Mouse (Mus musculus) heart, adult 9 months (tissue): ENCODE measurements around the gene Fam133b.
"Not testable (repeated sequence)": the region's sequence is repeated elsewhere in the genome, so short reads cannot be mapped to it uniquely, and the experiment has no call there.

Source experiments
- DNase-seq, 2 experiments: peaks; one replicate each; pipeline ENCODE4 v3.0.0; 2022; ENCODE audit warnings: low spot score in 2 of 2

Fam133b gene

DNA sequence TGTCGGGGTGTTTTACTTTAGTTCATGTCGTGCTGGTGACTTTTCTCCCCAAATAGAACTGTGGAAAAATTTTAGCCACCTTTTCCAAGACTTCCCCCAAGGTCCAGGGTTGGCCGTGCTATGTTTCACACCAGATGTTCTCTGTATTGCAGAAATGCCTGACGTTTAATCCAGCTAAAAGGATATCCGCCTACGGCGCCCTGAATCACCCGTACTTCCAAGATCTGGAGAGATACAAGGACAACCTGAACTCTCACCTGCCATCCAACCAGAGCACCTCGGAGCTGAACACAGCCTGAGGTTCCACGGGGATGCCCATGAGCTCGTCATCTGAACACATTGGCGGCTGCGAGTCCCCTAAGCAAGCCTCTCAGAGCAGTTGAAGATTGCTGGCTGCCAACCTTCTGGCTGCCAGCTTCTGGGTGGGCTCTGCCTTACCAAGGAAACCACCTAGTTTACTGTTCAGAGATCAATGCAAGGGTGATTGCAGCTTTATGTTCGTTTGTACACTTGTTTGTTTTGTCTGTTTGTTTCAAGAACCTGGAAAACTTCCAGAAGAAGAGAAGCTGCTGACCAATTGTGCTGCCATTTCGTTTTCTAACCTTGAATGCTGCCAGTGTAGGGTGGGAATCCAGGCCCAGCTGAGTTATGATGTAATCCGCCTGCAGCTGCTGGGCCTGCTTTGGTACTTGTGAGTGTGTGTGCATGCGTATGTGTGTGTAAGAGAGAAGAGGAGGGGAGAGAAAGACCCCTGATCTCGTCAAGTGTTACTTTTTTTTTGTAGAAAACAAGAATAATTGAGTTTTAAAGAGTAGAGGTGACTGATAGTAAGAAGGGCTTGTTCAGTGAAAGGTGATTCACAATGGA lies 22.9 kb upstream of the Fam133b start:
- no peak for DNase-seq

GRCm38 (mm10) chr5:3521741-3522140 lies 21.9 kb upstream of the Fam133b start:
- DNase-seq: no peak

GRCm38 (mm10) chr5:3522826-3523225 lies 20.8 kb upstream of the Fam133b start:
- no peak for DNase-seq

- DNase-seq: no peak
These were observed 16.5 kb upstream of the Fam133b start for GRCm38 (mm10) chr5:3527041-3527691.

GRCm38 (mm10) chr5:3529585-3530189 lies 13.9 kb upstream of the Fam133b start:
- DNase-seq: no peak

DNA sequence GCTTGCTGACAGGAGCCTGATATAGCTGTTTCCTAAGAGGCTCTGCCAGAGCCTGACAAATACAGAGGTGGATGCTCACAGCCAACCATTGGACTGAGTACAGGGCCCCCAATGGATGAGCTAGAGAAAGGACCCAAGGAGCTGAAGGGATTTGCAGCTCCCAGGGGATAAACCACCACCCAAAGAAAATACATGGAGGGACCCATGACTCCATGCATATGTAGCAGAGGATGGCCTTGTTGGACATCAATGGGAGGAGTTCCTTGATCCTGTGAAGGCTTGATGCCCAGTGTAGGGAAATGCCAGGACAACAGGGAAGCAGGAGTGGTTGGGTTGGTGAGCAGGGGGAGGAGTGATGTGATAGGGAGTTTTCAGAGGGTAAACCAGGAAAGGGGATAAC lies 11.6 kb upstream of the Fam133b start:
- DNase-seq: not testable (repeated sequence)

DNA sequence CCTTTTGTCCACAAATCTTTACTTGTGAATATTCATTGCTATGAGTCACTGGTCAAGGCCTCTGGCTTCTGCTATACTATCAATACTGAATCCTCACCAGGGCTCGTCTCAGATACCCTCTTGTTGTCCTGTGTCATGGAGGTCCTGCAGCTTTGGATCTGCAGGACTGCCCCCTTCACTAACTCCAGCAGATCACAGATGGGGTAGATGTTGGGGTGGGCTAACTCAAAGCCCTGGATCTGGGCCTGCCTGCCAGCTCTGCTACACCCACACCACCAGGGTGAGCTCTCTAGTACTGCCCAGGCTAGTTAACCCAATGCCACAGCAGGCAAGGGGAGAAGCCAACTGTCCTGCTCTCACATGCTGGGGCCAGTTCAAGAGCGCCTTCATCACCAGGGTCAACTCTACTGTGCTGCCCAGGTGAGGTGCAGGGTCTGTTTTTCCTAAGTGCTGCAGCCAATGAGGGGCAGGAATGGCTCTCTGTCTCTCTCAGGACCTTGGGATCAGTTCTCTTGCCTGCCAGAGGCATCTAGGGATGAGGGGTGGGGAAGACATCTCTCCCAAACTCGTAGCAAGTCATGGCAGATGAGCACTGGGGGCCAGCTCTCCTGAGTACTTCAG lies 6.9 kb upstream of the Fam133b start:
- no peak for DNase-seq

GRCm38 (mm10) chr5:3538505-3539472 lies 4.8 kb upstream of the Fam133b start:
- DNase-seq: no peak

- DNase-seq: no peak
These were observed 1.8 kb upstream of the Fam133b start for GRCm38 (mm10) chr5:3541871-3542270.

GRCm38 (mm10) chr5:3544480-3544769 lies 792 bp downstream of the Fam133b start:
- DNase-seq: no peak

DNA sequence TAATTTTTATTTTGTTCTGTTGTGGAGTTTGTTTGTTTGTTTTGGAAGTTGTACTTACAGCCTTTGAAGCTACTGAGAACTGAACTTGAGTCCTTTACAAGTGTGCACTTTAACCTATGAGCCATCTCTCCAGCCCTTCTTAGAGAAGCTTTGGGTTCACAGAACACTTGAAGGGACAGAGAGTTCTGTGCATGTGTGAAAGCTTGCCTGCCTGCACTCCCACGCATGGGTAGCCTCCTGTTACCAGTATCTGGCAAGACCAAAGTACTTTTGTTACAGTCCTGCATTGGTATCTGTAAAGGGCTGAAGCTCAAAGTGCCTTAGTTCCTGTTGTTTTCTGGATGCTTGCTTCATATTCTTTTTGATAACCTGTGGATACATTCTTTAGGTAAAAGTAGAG lies 2.6 kb downstream of the Fam133b start:
- no peak for DNase-seq

DNA sequence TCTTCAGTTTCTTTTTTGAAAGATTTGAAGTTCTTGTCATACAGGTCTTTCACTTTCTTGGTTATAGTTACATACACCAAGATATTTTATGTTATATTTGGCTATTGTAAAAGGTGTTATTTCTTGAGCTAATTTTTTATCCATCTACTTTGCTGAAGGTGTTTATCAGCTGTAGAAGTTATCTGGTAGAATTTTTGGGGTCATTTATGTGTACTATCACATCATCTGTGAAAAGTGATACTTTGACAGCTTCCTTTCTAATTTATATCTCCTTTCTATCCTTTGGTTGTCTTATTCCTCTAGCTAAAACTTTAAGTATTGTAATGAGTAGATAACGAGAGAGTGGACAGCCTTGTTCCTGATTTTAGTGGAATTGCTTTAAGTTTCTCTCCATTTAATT lies 7.8 kb downstream of the Fam133b start:
- no peak for DNase-seq

- DNase-seq: no peak
These were observed 10.6 kb downstream of the Fam133b start for GRCm38 (mm10) chr5:3554198-3554597.

GRCm38 (mm10) chr5:3571266-3571665 lies 27.6 kb downstream of the Fam133b start, which contains the start of gene 1700109H08Rik:
Gene 1700109H08Rik, plus strand, starts transcription at chr5:3571566.
- DNase-seq: no peak

- no peak for DNase-seq
These were observed 31.2 kb downstream of the Fam133b start for GRCm38 (mm10) chr5:3574825-3575224.

- no peak for DNase-seq
These were observed 34.3 kb downstream of the Fam133b start for GRCm38 (mm10) chr5:3577939-3578338.

DNA sequence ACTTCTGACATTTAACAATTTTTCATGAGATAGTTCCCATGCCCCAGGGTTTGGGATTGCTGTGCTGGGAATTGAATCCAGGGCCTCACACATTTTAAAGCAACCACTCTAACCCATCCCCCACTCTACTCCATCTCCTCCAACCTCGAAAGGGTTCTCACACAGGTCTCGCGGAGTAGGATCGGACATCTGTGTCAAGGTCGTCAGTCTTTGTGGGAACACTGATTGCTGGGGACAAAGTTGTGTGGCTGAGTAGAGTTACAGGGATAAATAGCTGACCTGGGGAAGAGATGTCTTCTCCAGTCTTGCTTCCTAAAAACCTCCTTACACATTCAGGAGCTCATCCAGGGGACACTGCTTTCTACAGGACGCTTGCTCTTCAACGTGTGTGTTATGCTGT lies 35.4 kb downstream of the Fam133b start:
- no peak for DNase-seq

DNA sequence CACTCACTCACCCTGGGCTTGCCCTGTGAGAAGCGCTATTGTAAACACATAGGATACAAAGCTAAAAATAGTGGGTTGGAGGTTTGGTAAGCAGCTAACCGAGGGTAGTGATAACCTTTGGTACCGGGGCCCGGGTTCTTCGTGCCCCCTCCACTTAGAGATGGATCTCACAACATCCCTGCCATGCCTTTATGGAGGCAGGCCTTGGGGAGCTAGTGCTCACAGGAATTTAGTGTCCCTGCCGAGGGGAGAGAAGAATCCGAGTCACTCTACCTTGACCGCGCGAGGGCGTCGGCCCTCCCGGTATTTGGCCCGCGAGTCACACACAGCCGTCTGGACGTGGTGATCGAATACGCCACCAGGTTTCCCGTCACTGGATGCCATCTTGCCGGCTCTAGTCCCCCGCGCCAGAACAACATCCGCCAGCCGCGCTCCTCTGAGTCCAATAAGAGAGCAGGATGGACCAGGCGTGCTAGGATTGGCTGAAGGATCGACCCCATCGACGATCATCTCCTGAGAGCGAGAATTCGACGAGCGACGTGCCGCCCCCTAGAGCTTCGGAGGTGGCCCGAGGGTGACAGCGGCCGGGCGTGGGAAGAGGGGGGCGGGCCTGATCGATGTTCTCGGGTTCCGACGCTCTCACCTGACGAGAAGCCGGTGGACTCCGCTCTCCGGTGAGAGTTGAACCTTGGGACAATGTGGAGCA lies 52.2 kb downstream of the Fam133b start, which contains the start of gene Pex1:
Gene Pex1, plus strand, starts transcription at position 374 of the 706 bp plus-strand sequence.
- peak; percentile 96 for DNase-seq

- peak; percentile 74 to 76 for DNase-seq
These were observed 52.8 kb downstream of the Fam133b start, which contains the start of gene Rbm48 for GRCm38 (mm10) chr5:3596399-3596766. Gene Rbm48, minus strand, starts transcription at chr5:3596585.

GRCm38 (mm10) chr5:3597171-3597570 lies 53.5 kb downstream of the Fam133b start:
- DNase-seq: no peak
